Mouse (Mus musculus) hindbrain, embryonic 12.5 days (tissue): ENCODE data around the gene Crim1. TPM values are rescaled to one million over a fixed set of nuclear protein-coding genes. Genes with fewer than 3 reads are reported as not detected.

Source experiments
- ATAC-seq: fragments of 200-750 bp; cut with Nextera tagmentation; 2 replicates; pipeline ENCODE4 v1.8.0; 2017; ENCODE audit warnings: moderate TSS enrichment; ENCODE audit not compliant: low FRiP score
- H3K27ac ChIP-seq: fragments of 300-500 bp; sonication (generic); 2 replicates; pipeline ENCODE4 v1.5.1; 2016; ENCODE audit warnings: mild to moderate bottlenecking
- H3K27me3 ChIP-seq: fragments of 300-500 bp; sonication (generic); 2 replicates; pipeline ENCODE4 v1.6.1; 2016; ENCODE audit warnings: mild to moderate bottlenecking
- H3K36me3 ChIP-seq: fragments of 300-500 bp; sonication (generic); 2 replicates; pipeline ENCODE4 v1.6.1; 2016; ENCODE audit warnings: mild to moderate bottlenecking
- H3K4me1 ChIP-seq: fragments of 300-500 bp; sonication (generic); 2 replicates; pipeline ENCODE4 v1.6.1; 2016
- H3K4me2 ChIP-seq: fragments of 300-500 bp; sonication (generic); replicated peaks from 2 replicates; pipeline ENCODE4 v1.6.1; 2016; ENCODE audit warnings: mild to moderate bottlenecking
- H3K4me3 ChIP-seq: fragments of 300-500 bp; sonication (generic); 2 replicates; pipeline ENCODE4 v1.5.1; 2016; ENCODE audit warnings: mild to moderate bottlenecking
- H3K9ac ChIP-seq: fragments of 300-500 bp; sonication (generic); 2 replicates; pipeline ENCODE4 v1.6.1; 2016; ENCODE audit warnings: mild to moderate bottlenecking, moderate library complexity
- H3K9me3 ChIP-seq: fragments of 300-500 bp; sonication (generic); replicated peaks from 2 replicates; pipeline ENCODE4 v1.6.1; 2016; ENCODE audit warnings: mild to moderate bottlenecking
- WGBS: fragments of 180-500 bp; shearing (Covaris S2); methylation state at CpG from one replicate; pipeline ENCODE4 v1.1.7; 2016; 5-methylcytosine and 5-hydroxymethylcytosine counted together
- polyA plus RNA-seq: library from polyadenylated mRNA; unstranded; fragments of >200 nt; fragmentation: Nextera tagmentation; extraction: Ambion mirVana; gene quantifications from 2 replicates; pipeline ENCODE4 v1.2.1, GENCODE M21; 2016

The Crim1 gene
- polyA plus RNA-seq, 1 experiment from 2014 or later: 11.0 TPM

GRCm38 (mm10) chr17:78199231-78199625 lies 820 bp upstream of the Crim1 start:
- 2% methylated on average over 7 of the region's 7 CpGs for WGBS
- ATAC-seq: 0 out of 2 replicates have a peak, but pooled peaks have one; percentile 2
- H3K27ac ChIP-seq: peak overlapping the region; percentile 94

GRCm38 (mm10) chr17:78200561-78201220 lies 643 bp downstream of the Crim1 start:
- Histone ChIP-seq H3K27me3 (peaks cover 7% of the 10 kb centered on the region; the same call in 1 of the 2 replicates), H3K9ac (peak overlapping the region; percentile 94), H3K4me1 (peaks cover 35% of the 10 kb centered on the region), H3K4me2 (peak overlapping the region; percentile 99), H3K27ac (peak overlapping the region; percentile 94), H3K4me3 (peak overlapping the region; percentile 93), H3K9me3 (no peaks in the 10 kb centered on the region), H3K36me3 (no peaks in the 10 kb centered on the region)
- peak; percentile 63 for ATAC-seq
- WGBS: under 1% methylated on average over 59 of the region's 73 CpGs

More at GRCm38 (mm10) chr17:78199231-78199625, 820 bp upstream of the Crim1 start:
- Histone ChIP-seq H3K9ac (peak overlapping the region; percentile 94; the same call in 1 of the 2 replicates), H3K4me2 (peak overlapping the region; percentile 99), H3K36me3 (no peaks in the 10 kb centered on the region), H3K4me3 (peak overlapping the region; percentile 93), H3K9me3 (no peaks in the 10 kb centered on the region), H3K4me1 (peaks cover 27% of the 10 kb centered on the region), H3K27me3 (peaks cover 7% of the 10 kb centered on the region; the same call in 1 of the 2 replicates)

GRCm38 (mm10) chr17:78201221-78202058 lies 1.4 kb downstream of the Crim1 start:
- under 1% methylated on average over 39 of the region's 39 CpGs for WGBS
- Histone ChIP-seq H3K9ac (peak overlapping the region; percentile 94), H3K4me3 (peak overlapping the region; percentile 93), H3K4me2 (peak overlapping the region; percentile 99), H3K27ac (peak overlapping the region; percentile 94), H3K9me3 (no peaks in the 10 kb centered on the region), H3K4me1 (peaks cover 42% of the 10 kb centered on the region), H3K36me3 (no peaks in the 10 kb centered on the region), H3K27me3 (peaks cover 7% of the 10 kb centered on the region; the same call in 1 of the 2 replicates)
- peak; percentile 62 for ATAC-seq

GRCm38 (mm10) chr17:78202221-78202620 lies 2.2 kb downstream of the Crim1 start:
- H3K27ac ChIP-seq: peak overlapping the region; percentile 23; the same call in 1 of the 2 replicates
- peaks cover 7% of the 10 kb centered on the region; the same call in 1 of the 2 replicates for H3K27me3 ChIP-seq
- no peaks in the 10 kb centered on the region for H3K36me3 ChIP-seq
- ATAC-seq: no peak
- peak overlapping the region; percentile 99 for H3K4me2 ChIP-seq
- peak overlapping the region; percentile 94 for H3K9ac ChIP-seq
- H3K9me3 ChIP-seq: no peaks in the 10 kb centered on the region
- 2% methylated on average over 5 of the region's 5 CpGs for WGBS
- H3K4me3 ChIP-seq: peak overlapping the region; percentile 93
- peaks cover 46% of the 10 kb centered on the region for H3K4me1 ChIP-seq

GRCm38 (mm10) chr17:78202756-78203155 lies 2.7 kb downstream of the Crim1 start:
- Histone ChIP-seq H3K9me3 (no peaks in the 10 kb centered on the region), H3K4me3 (peak overlapping the region; percentile 93), H3K36me3 (no peaks in the 10 kb centered on the region), H3K4me1 (peaks cover 46% of the 10 kb centered on the region), H3K27me3 (0 out of 2 replicates have a peak, but pooled peaks cover 5% of the 10 kb centered on the region), H3K27ac (no peak overlapping the region), H3K9ac (peak overlapping the region; percentile 94; the same call in 1 of the 2 replicates), H3K4me2 (peak overlapping the region; percentile 99)
- 35% methylated on average over 3 of the region's 3 CpGs for WGBS
- ATAC-seq: no peak

- H3K36me3 ChIP-seq: no peaks in the 10 kb centered on the region
- no peak for ATAC-seq
- H3K4me2 ChIP-seq: peak overlapping the region; percentile 99
- H3K9ac ChIP-seq: no peak overlapping the region
- no peak overlapping the region for H3K27ac ChIP-seq
- H3K4me1 ChIP-seq: peaks cover 46% of the 10 kb centered on the region
- H3K27me3 ChIP-seq: no peaks in the 10 kb centered on the region
- 49% methylated on average over 5 of the region's 5 CpGs for whole genome bisulfite sequencing
- 0 out of 2 replicates have a peak overlapping the region, but pooled peaks have one; percentile 93 for H3K4me3 ChIP-seq
- H3K9me3 ChIP-seq: no peaks in the 10 kb centered on the region
Observed at GRCm38 (mm10) chr17:78203478-78203877, 3.4 kb downstream of the Crim1 start.

- no peaks in the 10 kb centered on the region for H3K36me3 ChIP-seq
- no peak overlapping the region for H3K27ac ChIP-seq
- H3K27me3 ChIP-seq: no peaks in the 10 kb centered on the region
- ATAC-seq: no peak
- peaks cover 37% of the 10 kb centered on the region for H3K4me1 ChIP-seq
- H3K9ac ChIP-seq: no peak overlapping the region
- H3K4me2 ChIP-seq: no peak overlapping the region
- WGBS: 48% methylated on average over 2 of the region's 2 CpGs
- no peaks in the 10 kb centered on the region for H3K9me3 ChIP-seq
- H3K4me3 ChIP-seq: no peak overlapping the region
Observed at GRCm38 (mm10) chr17:78206421-78206820, 6.4 kb downstream of the Crim1 start.

- no peaks in the 10 kb centered on the region for H3K36me3 ChIP-seq
- no peaks in the 10 kb centered on the region for H3K9me3 ChIP-seq
- no peak overlapping the region for H3K4me3 ChIP-seq
- peaks cover 29% of the 10 kb centered on the region for H3K4me1 ChIP-seq
- no peaks in the 10 kb centered on the region for H3K27me3 ChIP-seq
- ATAC-seq: no peak
- no peak overlapping the region for H3K4me2 ChIP-seq
- WGBS: 81% methylated on average over 3 of the region's 3 CpGs
- H3K27ac ChIP-seq: no peak overlapping the region
- no peak overlapping the region for H3K9ac ChIP-seq
Observed at GRCm38 (mm10) chr17:78207246-78207645, 7.2 kb downstream of the Crim1 start.

GRCm38 (mm10) chr17:78208805-78209204 lies 8.8 kb downstream of the Crim1 start:
- Histone ChIP-seq H3K9ac (no peak overlapping the region), H3K27ac (no peak overlapping the region), H3K9me3 (no peaks in the 10 kb centered on the region), H3K4me3 (no peak overlapping the region), H3K36me3 (no peaks in the 10 kb centered on the region), H3K27me3 (no peaks in the 10 kb centered on the region), H3K4me1 (peaks cover 27% of the 10 kb centered on the region), H3K4me2 (no peak overlapping the region)
- 72% methylated on average over 3 of the region's 3 CpGs for WGBS
- ATAC-seq: no peak

GRCm38 (mm10) chr17:78209646-78210045 lies 9.6 kb downstream of the Crim1 start:
- H3K4me1 ChIP-seq: peaks cover 23% of the 10 kb centered on the region
- no peak overlapping the region for H3K27ac ChIP-seq
- H3K9ac ChIP-seq: no peak overlapping the region
- no peaks in the 10 kb centered on the region for H3K9me3 ChIP-seq
- H3K4me2 ChIP-seq: no peak overlapping the region
- ATAC-seq: no peak
- H3K4me3 ChIP-seq: no peak overlapping the region
- H3K27me3 ChIP-seq: no peaks in the 10 kb centered on the region
- 85% methylated on average over 2 of the region's 2 CpGs for WGBS
- H3K36me3 ChIP-seq: no peaks in the 10 kb centered on the region

- WGBS: 65% methylated on average over 5 of the region's 5 CpGs
- peaks cover 8% of the 10 kb centered on the region for H3K4me1 ChIP-seq
- no peaks in the 10 kb centered on the region for H3K9me3 ChIP-seq
- H3K27ac ChIP-seq: no peak overlapping the region
- no peak overlapping the region for H3K4me3 ChIP-seq
- no peak overlapping the region for H3K4me2 ChIP-seq
- H3K9ac ChIP-seq: no peak overlapping the region
- no peaks in the 10 kb centered on the region for H3K36me3 ChIP-seq
- no peaks in the 10 kb centered on the region for H3K27me3 ChIP-seq
- no peak for ATAC-seq
Observed at GRCm38 (mm10) chr17:78211881-78212280, 11.8 kb downstream of the Crim1 start.

- no peak overlapping the region for H3K27ac ChIP-seq
- no peak overlapping the region for H3K4me2 ChIP-seq
- no peak overlapping the region for H3K9ac ChIP-seq
- no peak overlapping the region for H3K4me3 ChIP-seq
- H3K4me1 ChIP-seq: peaks cover 8% of the 10 kb centered on the region
- no peaks in the 10 kb centered on the region for H3K27me3 ChIP-seq
- no peaks in the 10 kb centered on the region for H3K9me3 ChIP-seq
- H3K36me3 ChIP-seq: no peaks in the 10 kb centered on the region
- 68% methylated on average over 6 of the region's 6 CpGs for WGBS
- no peak for ATAC-seq
Observed at GRCm38 (mm10) chr17:78213128-78213527, 13.1 kb downstream of the Crim1 start.
